Comparison of ENCODE assay signal across 8 mouse cellular contexts in the genomic region with DNA sequence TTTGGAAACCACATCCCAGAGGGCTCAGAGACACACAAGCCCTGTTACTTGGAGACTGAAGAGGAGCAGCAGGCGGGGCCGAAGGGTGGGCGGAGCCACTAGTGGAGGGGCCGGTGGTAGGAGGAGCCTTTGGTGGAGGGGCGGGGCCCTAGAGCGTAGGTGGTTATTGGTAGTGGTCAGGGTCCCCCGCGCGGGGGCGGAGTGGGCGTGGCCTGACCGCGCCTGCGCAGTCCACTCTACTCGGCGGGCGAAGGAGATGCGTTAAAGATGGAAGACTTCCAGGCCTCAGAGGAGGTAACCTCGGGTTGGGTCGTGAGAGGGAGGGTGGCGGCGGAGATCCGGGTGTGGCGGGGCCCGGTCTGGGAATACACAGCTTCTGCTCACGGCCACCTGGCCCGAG. TPM values are rescaled to one million over a fixed set of nuclear protein-coding genes. Genes with fewer than 3 reads are reported as not detected.
DNase-seq lines count a peak whose midpoint lies in the region; ATAC-seq lines count a peak whose summit lies in the region.
"Not testable (repeated sequence)": the region's sequence is repeated elsewhere in the genome, so short reads cannot be mapped to it uniquely, and the experiment has no call there.

A gene (plus strand): TSS at position 168 of the 400 bp plus-strand sequence.

- H3K4me2 ChIP-seq in heart, embryonic 13.5 days, result peak within 1 kb of the TSS; percentile 67
- peak within 1 kb of the TSS; percentile 59 for H3K4me2 ChIP-seq in liver, embryonic 12.5 days
- peak within 1 kb of the TSS; percentile 45 for H3K4me2 ChIP-seq in stomach, embryonic 15.5 days

- not testable (repeated sequence) for H3K27me3 ChIP-seq in heart, embryonic 13.5 days (replicated peaks); liver, embryonic 12.5 days (replicated peaks); stomach, embryonic 15.5 days (replicated peaks)

- under 1% methylated on average over 27 of the region's 27 CpGs for WGBS in heart, embryonic 13.5 days
- WGBS in liver, embryonic 12.5 days (ENCODE audit: insufficient replicate concordance), result 1% methylated on average over 27 of the region's 27 CpGs
- WGBS in stomach, embryonic 15.5 days, result under 1% methylated on average over 27 of the region's 27 CpGs

- peak; percentile 98 for ATAC-seq in erythroid progenitor cell, adult 5-6 weeks (replicated peaks; ENCODE audit: low FRiP score, poor library complexity, severe bottlenecking)
- ATAC-seq in heart, embryonic 13.5 days (ENCODE audit: extremely low read depth, insufficient number of reproducible peaks, low FRiP score, low TSS enrichment), result peak; percentile 99
- peak; percentile 95 for ATAC-seq in liver, embryonic 12.5 days
- peak; percentile 95 for ATAC-seq in stomach, embryonic 15.5 days (ENCODE audit: insufficient read depth, low FRiP score, low read depth)

- H3K9ac ChIP-seq in heart, embryonic 13.5 days, result peak within 1 kb of the TSS; percentile 73
- peak within 1 kb of the TSS; percentile 65 for H3K9ac ChIP-seq in liver, embryonic 12.5 days
- H3K9ac ChIP-seq in stomach, embryonic 15.5 days, result peak within 1 kb of the TSS; percentile 19; the same call in 1 of the 2 replicates

- peaks cover 14% of the 10 kb centered on the region for H3K36me3 ChIP-seq in heart, embryonic 13.5 days
- peaks cover 12% of the 10 kb centered on the region for H3K36me3 ChIP-seq in liver, embryonic 12.5 days
- H3K36me3 ChIP-seq in stomach, embryonic 15.5 days, result not testable (repeated sequence)

- H3K4me1 ChIP-seq in heart, embryonic 13.5 days; stomach, embryonic 15.5 days: not testable (repeated sequence)
- peaks cover 10% of the 10 kb centered on the region; the same call in 1 of the 2 replicates for H3K4me1 ChIP-seq in liver, embryonic 12.5 days

- H3K9me3 ChIP-seq in heart, embryonic 13.5 days; liver, embryonic 12.5 days (replicated peaks); stomach, embryonic 15.5 days: not testable (repeated sequence)

- DNase-seq in CD4-positive helper T cell, adult 2 months (ENCODE audit: low read depth, low spot score), result peak; percentile 99
- peak; percentile 80 for DNase-seq in brain, embryonic 18.5 days (ENCODE audit: low read depth, low spot score)
- DNase-seq in kidney, postnatal 10 days, result peak; percentile 100
- DNase-seq in natural killer cell, adult 2 months (ENCODE audit: low spot score in 2 of 2), result peak; percentile 100

- H3K27ac ChIP-seq in heart, embryonic 13.5 days (replicated peaks), result peak within 1 kb of the TSS; percentile 48
- H3K27ac ChIP-seq in liver, embryonic 12.5 days, result peak within 1 kb of the TSS; percentile 57
- peak within 1 kb of the TSS; percentile 73 for H3K27ac ChIP-seq in stomach, embryonic 15.5 days

- H3K4me3 ChIP-seq in heart, embryonic 13.5 days, result peak within 1 kb of the TSS; percentile 50
- H3K4me3 ChIP-seq in liver, embryonic 12.5 days, result peak within 1 kb of the TSS; percentile 56
- peak within 1 kb of the TSS; percentile 45 for H3K4me3 ChIP-seq in stomach, embryonic 15.5 days (replicated peaks)

RNA-seq across cellular contexts. Expression of the gene that starts here (rescaled TPM):
- 31.0 and 56.2 TPM in 2 replicates for total RNA-seq in erythroid progenitor cell, adult 5-6 weeks (2015; ENCODE audit: low replicate concordance)
- total RNA-seq in erythroid progenitor cell, adult 5-6 weeks (2017; ENCODE audit: low replicate concordance), result 25.5 and 30.8 TPM in 2 replicates
- 393 and 431 TPM in 2 replicates for polyA plus RNA-seq in heart, embryonic 13.5 days (2015; fragmentation: Nextera tagmentation; extraction: Ambion mirVana)
- 229 and 235 TPM in 2 replicates for polyA plus RNA-seq in liver, embryonic 12.5 days (2016; fragmentation: Nextera tagmentation; extraction: Ambion mirVana)
- 461 and 518 TPM in 2 replicates for polyA plus RNA-seq in stomach, embryonic 15.5 days (2015; fragmentation: Nextera tagmentation; extraction: Ambion mirVana)

Comparison
In these comparisons a context has a peak if more than half of its experiments do, and no peak if none do; other contexts are left out.
1. Peak in every context shown above with its lines: DNase-seq, ATAC-seq, H3K4me3 ChIP-seq and H3K27ac ChIP-seq.
2. H3K9ac ChIP-seq: peak in every context shown above with its lines; median percentile 73 in heart, embryonic 13.5 days; 65 in liver, embryonic 12.5 days; 19 in stomach, embryonic 15.5 days.